Mouse (Mus musculus): Measurements from ENCODE around the gene Bahcc1. TPM values are rescaled to one million over a fixed set of nuclear protein-coding genes. Genes with fewer than 3 reads are reported as not detected.

Bahcc1 gene
- polyA plus RNA-seq, 1 experiment from 2014 or later, result 17.2 TPM

DNA sequence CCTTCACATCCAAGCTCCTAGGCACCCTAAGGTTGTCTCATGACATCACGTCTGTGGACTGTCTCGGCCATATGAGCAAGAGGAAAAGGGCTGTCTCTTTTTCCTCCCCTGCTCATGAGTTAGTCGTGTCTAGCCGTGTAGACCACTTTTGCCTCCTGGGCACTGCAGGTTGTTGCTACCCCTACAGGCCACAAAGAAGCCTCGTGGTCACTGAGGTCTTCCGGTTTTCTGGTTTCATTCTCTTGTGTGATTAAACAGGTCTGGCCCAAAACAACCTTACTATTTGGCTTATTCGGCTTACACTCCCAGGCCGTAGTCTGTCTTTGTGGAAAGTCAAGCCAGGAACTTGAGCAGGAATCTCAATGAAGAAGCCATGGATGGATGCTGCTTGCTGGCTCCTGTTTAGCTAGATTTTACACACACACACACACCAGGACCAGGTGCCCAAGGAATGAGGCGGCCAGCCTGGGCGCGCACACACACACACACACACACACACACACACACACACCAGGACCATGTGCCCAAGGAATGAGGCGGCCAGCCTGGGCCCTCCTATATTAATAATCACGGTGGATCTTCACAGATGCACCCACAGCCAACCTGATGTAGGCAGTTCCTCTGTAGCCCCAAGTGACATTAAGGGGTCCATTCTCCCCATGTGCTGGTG, 21.0 kb downstream of the Bahcc1 start:
- H3K4me3 ChIP-seq, result no peak overlapping the region
- ATAC-seq, result no peak
- H3K9ac ChIP-seq, result no peak overlapping the region
- H3K4me1 ChIP-seq, result peaks cover 91% of the 10 kb centered on the region
- no peak overlapping the region for H3K27ac ChIP-seq
- H3K36me3 ChIP-seq (ENCODE audit: poor library complexity, severe bottlenecking), result no peaks in the 10 kb centered on the region
- WGBS, result 88% methylated on average over 13 of the region's 13 CpGs
- no peaks in the 10 kb centered on the region for H3K27me3 ChIP-seq
- no peaks in the 10 kb centered on the region for H3K9me3 ChIP-seq (replicated peaks)
- no peak overlapping the region for H3K4me2 ChIP-seq

DNA sequence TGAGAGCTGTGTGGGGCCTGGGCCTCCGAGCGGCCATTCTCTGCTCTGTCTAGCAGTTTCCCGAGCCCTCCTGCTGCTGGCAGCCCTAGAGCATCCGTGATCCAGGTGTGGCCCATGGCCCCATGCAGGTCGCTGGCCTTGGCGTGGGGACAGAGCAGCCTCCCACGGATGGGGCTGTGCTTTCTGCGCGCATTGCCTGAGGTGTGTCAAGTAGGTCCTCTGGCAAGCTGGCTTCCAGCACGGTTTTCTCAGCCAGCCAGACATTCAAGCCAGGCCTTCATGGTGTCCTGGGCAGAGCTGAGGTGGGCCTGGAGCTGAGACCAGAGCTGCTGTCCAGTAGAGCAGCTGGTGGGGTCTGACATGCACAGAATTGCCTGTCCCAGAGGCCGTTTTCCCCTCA, 21.7 kb downstream of the Bahcc1 start:
- Histone ChIP-seq H3K4me2 (no peak overlapping the region), H3K9me3 (replicated peaks) (no peaks in the 10 kb centered on the region), H3K36me3 (ENCODE audit: poor library complexity, severe bottlenecking) (no peaks in the 10 kb centered on the region; the same call in 1 of the 2 replicates), H3K4me1 (peaks cover 94% of the 10 kb centered on the region), H3K27ac (no peak overlapping the region), H3K4me3 (no peak overlapping the region), H3K27me3 (no peaks in the 10 kb centered on the region), H3K9ac (no peak overlapping the region; the same call in 1 of the 2 replicates)
- WGBS, result 69% methylated on average over 11 of the region's 11 CpGs
- ATAC-seq, result no peak

DNA sequence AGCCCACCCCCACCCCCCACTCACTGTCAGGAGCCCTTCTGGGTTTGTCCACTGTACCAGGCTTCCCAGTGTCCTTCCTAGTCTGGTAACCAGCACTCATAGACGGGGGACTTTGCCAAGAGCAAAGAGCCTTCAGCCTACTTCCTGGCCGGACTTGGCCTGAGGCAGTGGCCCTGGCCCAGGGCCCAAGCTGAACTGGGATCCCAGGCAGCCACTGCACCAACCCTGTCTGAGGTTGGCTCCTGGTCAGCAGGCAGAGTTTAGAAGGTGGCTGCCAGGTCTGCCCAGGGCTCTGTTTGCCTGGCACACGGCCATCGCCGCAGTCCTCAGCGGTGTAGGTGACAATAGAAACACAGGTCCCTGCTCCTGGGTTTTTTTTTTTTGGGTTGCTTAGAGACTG, 22.3 kb downstream of the Bahcc1 start:
- Histone ChIP-seq H3K9me3 (replicated peaks) (no peaks in the 10 kb centered on the region), H3K9ac (peak overlapping the region; percentile 26; the same call in 1 of the 2 replicates), H3K4me2 (no peak overlapping the region), H3K36me3 (ENCODE audit: poor library complexity, severe bottlenecking) (no peaks in the 10 kb centered on the region; the same call in 1 of the 2 replicates), H3K4me3 (no peak overlapping the region), H3K27me3 (no peaks in the 10 kb centered on the region), H3K27ac (no peak overlapping the region), H3K4me1 (peaks cover 97% of the 10 kb centered on the region)
- ATAC-seq, result no peak
- WGBS, result 54% methylated on average over 6 of the region's 6 CpGs

DNA sequence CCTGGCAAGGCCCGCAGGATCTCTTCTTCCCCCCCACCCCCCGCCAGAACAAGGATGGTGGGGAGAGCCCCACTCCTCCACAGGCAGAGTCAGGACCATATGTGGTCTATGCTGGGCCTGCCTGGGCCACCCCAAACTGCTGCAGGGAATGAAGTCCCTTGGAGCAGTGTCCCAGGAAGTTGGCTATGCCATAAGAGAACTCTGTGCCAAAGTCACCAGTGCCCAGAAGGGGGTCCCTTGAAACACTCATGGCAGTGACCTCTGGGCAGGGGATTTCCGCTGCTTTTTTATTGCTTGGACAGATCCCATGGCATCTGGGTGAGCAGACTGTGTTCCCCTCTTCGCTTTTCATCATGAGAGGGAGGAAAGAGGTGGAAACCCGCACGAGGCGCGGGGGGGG, 22.8 kb downstream of the Bahcc1 start:
- Histone ChIP-seq H3K9me3 (replicated peaks) (no peaks in the 10 kb centered on the region), H3K27ac (no peak overlapping the region), H3K36me3 (ENCODE audit: poor library complexity, severe bottlenecking) (peaks cover 4% of the 10 kb centered on the region; the same call in 1 of the 2 replicates), H3K4me3 (no peak overlapping the region), H3K27me3 (0 out of 2 replicates have a peak, but pooled peaks cover 3% of the 10 kb centered on the region), H3K4me1 (peaks cover 97% of the 10 kb centered on the region), H3K4me2 (no peak overlapping the region), H3K9ac (peak overlapping the region; percentile 26; the same call in 1 of the 2 replicates)
- ATAC-seq, result no peak
- WGBS, result 61% methylated on average over 6 of the region's 8 CpGs

- Histone ChIP-seq H3K9ac (no peak overlapping the region), H3K27me3 (0 out of 2 replicates have a peak, but pooled peaks cover 5% of the 10 kb centered on the region), H3K9me3 (replicated peaks) (no peaks in the 10 kb centered on the region), H3K4me2 (no peak overlapping the region), H3K36me3 (ENCODE audit: poor library complexity, severe bottlenecking) (peaks cover 4% of the 10 kb centered on the region; the same call in 1 of the 2 replicates), H3K4me3 (no peak overlapping the region), H3K4me1 (peaks cover 97% of the 10 kb centered on the region), H3K27ac (no peak overlapping the region)
- 85% methylated on average over 5 of the region's 5 CpGs for WGBS
- no peak for ATAC-seq
Measured at GRCm38 (mm10) chr11:120256108-120256507, 23.4 kb downstream of the Bahcc1 start.

GRCm38 (mm10) chr11:120256543-120256942, 23.8 kb downstream of the Bahcc1 start:
- peaks cover 4% of the 10 kb centered on the region; the same call in 1 of the 2 replicates for H3K36me3 ChIP-seq (ENCODE audit: poor library complexity, severe bottlenecking)
- no peak overlapping the region for H3K9ac ChIP-seq
- no peak for ATAC-seq
- H3K4me3 ChIP-seq, result no peak overlapping the region
- no peak overlapping the region for H3K27ac ChIP-seq
- WGBS, result 71% methylated on average over 10 of the region's 10 CpGs
- no peak overlapping the region for H3K4me2 ChIP-seq
- H3K27me3 ChIP-seq, result 0 out of 2 replicates have a peak, but pooled peaks cover 5% of the 10 kb centered on the region
- H3K9me3 ChIP-seq (replicated peaks), result no peaks in the 10 kb centered on the region
- H3K4me1 ChIP-seq, result peaks cover 97% of the 10 kb centered on the region

- Histone ChIP-seq H3K9ac (no peak overlapping the region), H3K27ac (no peak overlapping the region; the same call in 1 of the 2 replicates), H3K4me1 (peaks cover 97% of the 10 kb centered on the region), H3K9me3 (replicated peaks) (no peaks in the 10 kb centered on the region), H3K36me3 (ENCODE audit: poor library complexity, severe bottlenecking) (peaks cover 4% of the 10 kb centered on the region; the same call in 1 of the 2 replicates), H3K4me2 (no peak overlapping the region), H3K4me3 (no peak overlapping the region), H3K27me3 (0 out of 2 replicates have a peak, but pooled peaks cover 5% of the 10 kb centered on the region)
- ATAC-seq, result no peak
- WGBS, result 54% methylated on average over 10 of the region's 10 CpGs
Measured at GRCm38 (mm10) chr11:120256981-120257820, 24.5 kb downstream of the Bahcc1 start.

GRCm38 (mm10) chr11:120257911-120258310, 25.2 kb downstream of the Bahcc1 start:
- no peak overlapping the region for H3K27ac ChIP-seq
- H3K4me2 ChIP-seq, result no peak overlapping the region
- peaks cover 97% of the 10 kb centered on the region for H3K4me1 ChIP-seq
- H3K9ac ChIP-seq, result no peak overlapping the region
- H3K4me3 ChIP-seq, result no peak overlapping the region
- WGBS, result 97% methylated on average over 13 of the region's 13 CpGs
- 0 out of 2 replicates have a peak, but pooled peaks cover 5% of the 10 kb centered on the region for H3K27me3 ChIP-seq
- H3K9me3 ChIP-seq (replicated peaks), result no peaks in the 10 kb centered on the region
- ATAC-seq, result no peak
- H3K36me3 ChIP-seq (ENCODE audit: poor library complexity, severe bottlenecking), result peaks cover 4% of the 10 kb centered on the region; the same call in 1 of the 2 replicates

- H3K36me3 ChIP-seq (ENCODE audit: poor library complexity, severe bottlenecking), result peaks cover 10% of the 10 kb centered on the region; the same call in 1 of the 2 replicates
- 67% methylated on average over 12 of the region's 12 CpGs for WGBS
- H3K27me3 ChIP-seq, result peaks cover 10% of the 10 kb centered on the region; the same call in 1 of the 2 replicates
- H3K4me1 ChIP-seq, result peaks cover 97% of the 10 kb centered on the region
- ATAC-seq, result no peak
- H3K4me2 ChIP-seq, result peak overlapping the region; percentile 24
- H3K27ac ChIP-seq, result peak overlapping the region; percentile 88
- H3K9ac ChIP-seq, result no peak overlapping the region
- no peak overlapping the region for H3K4me3 ChIP-seq
- H3K9me3 ChIP-seq (replicated peaks), result no peaks in the 10 kb centered on the region
Measured at GRCm38 (mm10) chr11:120258896-120259689, 26.3 kb downstream of the Bahcc1 start.

- Histone ChIP-seq H3K4me1 (peaks cover 97% of the 10 kb centered on the region), H3K9me3 (replicated peaks) (no peaks in the 10 kb centered on the region), H3K27ac (peak overlapping the region; percentile 88), H3K4me3 (no peak overlapping the region), H3K36me3 (ENCODE audit: poor library complexity, severe bottlenecking) (peaks cover 12% of the 10 kb centered on the region; the same call in 1 of the 2 replicates), H3K4me2 (peak overlapping the region; percentile 24), H3K9ac (no peak overlapping the region), H3K27me3 (peaks cover 16% of the 10 kb centered on the region)
- peak; percentile 58 for ATAC-seq
- WGBS, result 45% methylated on average over 25 of the region's 25 CpGs
Measured at GRCm38 (mm10) chr11:120259792-120260768, 27.3 kb downstream of the Bahcc1 start.
